Mouse (Mus musculus): ENCODE data around the gene Dirc2.

GRCm38 (mm10) chr16:35664847-35665246 lies 104.3 kb downstream of the Dirc2 start:
- no peak for TF ChIP-seq GATA1 (IDR thresholded peaks at IDR 0.05; ENCODE audit: borderline replicate concordance, low read length)
- no peak for TF ChIP-seq FLI1 (IDR thresholded peaks at IDR 0.05; ENCODE audit: low read length)

Measured in megakaryocyte, embryonic 14.5 days (primary cell).